Mouse (Mus musculus): ENCODE data around the gene Ofd1.

Gene Ofd1

DNA sequence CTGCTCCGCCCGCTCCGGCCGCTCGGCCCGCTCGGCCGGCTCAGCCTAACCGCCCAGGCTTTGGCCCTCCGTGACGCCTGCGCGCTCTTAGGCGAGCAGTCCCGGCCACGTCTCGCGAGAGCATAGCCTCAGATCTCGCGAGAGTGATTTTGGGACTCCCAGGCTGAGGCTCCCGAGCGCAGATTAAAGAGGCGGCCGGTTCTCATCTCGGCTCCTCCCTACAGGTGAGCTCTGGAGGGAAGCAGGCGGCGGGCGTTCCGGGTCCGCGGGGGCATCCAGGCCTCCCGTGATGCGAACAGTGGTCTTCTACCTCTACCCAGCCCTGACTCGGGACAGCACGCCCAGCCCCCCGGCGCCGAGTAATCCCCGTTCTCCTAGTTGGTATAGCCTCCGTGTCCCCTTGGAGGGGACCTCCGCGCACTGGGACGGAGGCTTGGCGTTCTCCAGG lies at the start of gene Ofd1:
TSS of gene Ofd1 (minus strand) at position 89 of the 448 bp plus-strand sequence.
- DNase-seq (ENCODE audit: low read depth in 1 of 2, low spot score in 2 of 2), result peak; percentile 50 to 67

GRCm38 (mm10) chrX:166479365-166479983 lies 39.0 kb upstream of the Ofd1 start, which contains the start of gene Rab9:
Gene Rab9 (minus strand): TSS chrX:166479867.
- DNase-seq (ENCODE audit: low read depth in 1 of 2, low spot score in 2 of 2), result peak; percentile 73 to 83

DNA sequence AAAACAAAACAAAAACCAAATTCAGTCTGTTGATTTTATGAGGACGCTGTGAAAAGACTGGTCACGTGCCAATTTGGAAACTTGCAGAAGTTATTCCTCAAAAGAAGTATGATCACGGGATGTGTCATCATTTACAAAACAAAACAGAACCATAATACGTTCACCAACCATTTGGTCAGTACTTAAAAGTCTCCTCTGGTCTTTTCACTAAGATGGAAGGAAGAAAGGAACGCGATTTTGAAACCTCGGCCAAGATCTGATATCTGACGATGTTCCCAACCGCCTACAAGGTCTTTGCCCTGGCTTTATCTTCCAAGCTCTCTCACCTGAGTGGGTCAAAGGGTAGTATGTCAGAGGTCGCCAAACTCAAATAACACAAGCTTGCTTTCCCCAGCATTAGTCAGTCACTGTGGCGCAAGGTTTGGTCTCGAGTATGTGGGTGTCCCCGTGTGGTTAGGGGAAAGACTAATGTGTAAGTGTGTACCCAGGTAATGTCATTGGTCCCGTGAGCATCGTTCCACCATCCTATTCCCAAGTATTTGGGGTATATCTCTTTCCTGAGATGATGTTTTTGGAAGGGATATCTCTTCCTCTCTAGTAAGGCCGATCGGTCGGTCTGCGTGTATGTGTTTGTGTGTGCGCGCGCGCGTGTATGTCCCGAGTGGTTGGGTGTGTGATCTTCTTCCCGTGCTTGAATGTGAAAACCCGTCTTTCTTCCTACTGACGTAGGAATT lies 38.3 kb upstream of the Ofd1 start:
- peak in 1 of 2 experiments; percentile 10 for DNase-seq (ENCODE audit: low read depth in 1 of 2, low spot score in 2 of 2)

- DNase-seq (ENCODE audit: low read depth in 1 of 2, low spot score in 2 of 2), result no peak
Measured at GRCm38 (mm10) chrX:166477393-166477792, 36.9 kb upstream of the Ofd1 start.

DNA sequence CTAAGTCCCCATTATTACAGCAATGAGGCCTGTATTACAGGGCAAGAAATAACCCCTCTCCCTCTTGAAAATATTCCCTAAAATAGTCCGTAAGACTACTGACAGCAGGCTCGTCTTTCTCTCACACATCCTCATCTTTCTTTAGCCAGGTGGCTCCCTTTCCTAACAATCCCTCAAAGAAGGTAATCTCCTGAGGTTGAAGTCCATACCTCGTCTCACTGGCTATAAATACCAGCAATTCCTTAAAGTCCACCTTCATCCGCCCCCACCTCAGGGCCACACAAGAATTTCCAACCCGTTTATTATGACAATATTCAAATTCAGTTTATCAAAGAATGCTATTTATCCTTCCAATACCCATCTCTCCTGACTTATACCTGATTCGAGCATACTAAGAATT lies 32.1 kb upstream of the Ofd1 start:
- no peak for DNase-seq (ENCODE audit: low read depth in 1 of 2, low spot score in 2 of 2)

DNA sequence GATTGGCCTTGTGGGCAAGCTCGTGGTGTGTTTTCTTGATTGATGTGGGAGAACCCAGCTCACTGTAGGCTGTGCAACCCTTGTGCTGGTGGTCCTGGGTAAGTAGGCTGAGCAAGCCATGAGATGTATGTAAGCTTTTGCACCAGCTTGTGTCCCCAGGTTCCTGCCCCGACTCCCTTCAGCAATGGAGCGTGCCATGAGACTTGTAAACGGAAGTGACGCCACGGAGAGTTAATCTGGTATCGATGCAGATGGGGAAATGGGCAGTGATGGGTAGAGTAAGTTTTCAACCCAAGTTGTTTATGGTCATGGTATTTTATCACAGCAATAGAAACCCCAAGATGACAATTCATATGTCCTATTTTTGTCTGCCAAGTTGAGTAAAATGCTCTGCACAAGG lies 27.8 kb upstream of the Ofd1 start:
- no peak for DNase-seq (ENCODE audit: low read depth in 1 of 2, low spot score in 2 of 2)

GRCm38 (mm10) chrX:166455525-166455924 lies 15.0 kb upstream of the Ofd1 start:
- no peak for DNase-seq (ENCODE audit: low read depth in 1 of 2, low spot score in 2 of 2)

DNA sequence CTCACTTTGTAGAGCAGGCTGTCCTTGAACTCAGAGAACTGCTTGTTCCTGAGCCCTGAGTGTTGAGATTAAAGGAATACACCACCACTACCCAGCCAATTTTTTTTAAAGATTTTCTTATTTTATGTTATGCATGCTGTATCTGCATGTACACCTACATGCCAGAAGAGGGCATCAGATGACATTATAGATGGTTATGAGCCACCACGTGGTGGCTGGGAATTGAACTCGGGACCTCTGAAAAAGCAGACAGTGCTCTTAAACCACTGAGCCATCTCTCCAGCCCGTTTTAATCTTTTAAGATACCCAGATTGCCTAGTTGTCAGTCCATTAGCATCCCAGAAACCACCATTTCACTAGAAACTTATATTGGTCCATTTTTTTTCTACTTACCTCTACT lies 13.8 kb upstream of the Ofd1 start:
- DNase-seq (ENCODE audit: low read depth in 1 of 2, low spot score in 2 of 2), result no peak

GRCm38 (mm10) chrX:166453532-166453931 lies 13.0 kb upstream of the Ofd1 start:
- DNase-seq (ENCODE audit: low read depth in 1 of 2, low spot score in 2 of 2), result no peak

DNA sequence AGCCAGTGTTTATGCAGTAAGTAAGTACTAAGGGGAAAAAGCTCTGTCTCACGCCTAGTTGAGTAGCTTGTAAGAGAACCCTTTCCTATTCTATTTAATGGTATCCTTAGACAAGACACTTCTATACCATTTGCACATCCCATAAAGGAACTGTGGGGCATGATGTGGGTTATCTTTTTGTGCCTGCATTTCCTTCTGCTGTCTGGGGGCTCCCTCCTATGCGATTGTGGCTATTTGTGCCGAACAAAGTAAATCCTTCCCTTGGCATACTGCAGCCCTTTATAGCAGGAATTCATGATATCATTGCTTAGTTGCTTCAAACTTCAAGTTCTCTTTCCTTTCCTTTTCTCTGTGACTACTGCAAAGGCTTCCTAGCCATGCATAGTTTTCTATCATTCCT lies 4.0 kb upstream of the Ofd1 start:
- no peak for DNase-seq (ENCODE audit: low read depth in 1 of 2, low spot score in 2 of 2)

GRCm38 (mm10) chrX:166440036-166440615 lies 378 bp downstream of the Ofd1 start, which contains the start of gene Trappc2:
Gene Trappc2 (plus strand): TSS chrX:166440574.
- no peak for DNase-seq (ENCODE audit: low read depth in 1 of 2, low spot score in 2 of 2)

DNA sequence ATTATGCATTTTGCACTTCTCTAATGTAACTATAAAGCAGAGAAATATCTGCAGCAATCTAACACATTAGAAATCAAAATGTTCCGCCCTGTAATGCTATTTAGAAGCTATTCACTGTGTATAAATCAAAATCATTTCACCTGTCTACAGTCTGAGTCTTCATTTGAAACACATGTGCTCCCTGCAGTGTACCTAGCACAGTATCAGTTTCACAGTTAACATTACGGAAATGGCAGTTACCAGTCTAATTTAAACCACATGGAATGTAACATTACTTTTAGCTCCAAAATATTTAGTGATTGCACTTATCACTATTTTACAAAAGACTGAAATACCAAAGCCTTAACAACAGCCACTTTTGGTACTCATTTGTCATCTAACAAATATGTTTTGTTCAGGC lies 5.7 kb downstream of the Ofd1 start:
- no peak for DNase-seq (ENCODE audit: low read depth in 1 of 2, low spot score in 2 of 2)

DNA sequence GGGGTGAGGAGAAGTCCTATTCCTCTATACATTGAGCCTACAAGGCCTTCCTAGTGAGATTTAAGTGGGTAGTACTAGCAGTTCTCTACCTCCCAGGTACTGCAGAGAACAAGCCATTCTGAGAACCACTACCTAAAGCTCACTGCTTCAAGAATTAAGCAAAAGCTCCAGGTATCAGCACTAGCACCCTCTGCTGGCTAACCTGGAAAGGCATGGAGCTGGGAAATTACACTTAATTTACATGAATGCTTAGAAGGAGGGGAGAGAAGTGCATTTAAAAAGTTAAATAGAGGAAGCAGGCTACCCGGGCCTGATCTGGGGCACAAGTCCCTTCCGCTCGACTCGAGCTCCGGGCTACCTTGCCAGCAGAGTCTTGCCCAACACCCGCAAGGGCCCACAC lies 24.3 kb downstream of the Ofd1 start:
- DNase-seq (ENCODE audit: low read depth in 1 of 2, low spot score in 2 of 2), result no peak

GRCm38 (mm10) chrX:166407865-166408264 lies 32.6 kb downstream of the Ofd1 start:
- no peak for DNase-seq (ENCODE audit: low read depth in 1 of 2, low spot score in 2 of 2)

DNA sequence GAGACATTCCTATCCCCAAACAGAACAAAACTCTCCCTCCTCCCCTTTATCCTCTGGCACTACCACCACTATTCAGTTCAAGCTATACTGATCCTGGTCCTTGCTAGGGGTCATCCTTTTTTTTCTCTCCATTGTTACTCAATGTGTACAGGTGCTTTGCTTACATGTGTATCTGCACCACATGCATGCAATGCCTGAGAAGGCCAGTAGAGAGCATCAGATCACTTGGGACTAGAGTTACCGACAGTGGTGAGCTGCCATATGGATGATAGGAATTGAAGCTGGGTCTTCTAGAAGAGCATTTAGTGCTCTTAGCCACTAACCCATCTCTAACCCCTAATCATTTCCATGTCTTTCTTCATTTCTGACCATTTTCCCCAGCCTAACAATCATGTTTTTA lies 46.8 kb downstream of the Ofd1 start:
- no peak for DNase-seq (ENCODE audit: low read depth in 1 of 2, low spot score in 2 of 2)

DNA sequence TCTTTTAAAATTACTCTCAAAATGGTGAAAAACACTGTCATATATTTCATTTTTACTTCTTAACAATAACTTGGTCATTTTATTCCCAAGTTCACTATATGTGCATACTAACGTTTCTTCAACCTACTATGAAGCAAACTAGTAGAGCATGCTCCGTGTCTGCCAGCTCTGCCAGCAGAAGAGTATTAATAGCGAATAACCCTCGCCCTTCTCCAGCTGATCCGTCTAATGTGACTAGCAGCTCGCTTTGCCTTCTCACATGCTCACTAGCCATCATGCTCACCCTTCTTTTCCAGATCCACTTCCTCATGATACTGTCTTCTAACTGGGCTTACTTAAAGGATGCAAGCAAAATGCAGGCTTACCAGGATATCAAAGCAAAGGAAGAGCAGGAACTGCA lies 53.8 kb downstream of the Ofd1 start:
- no peak for DNase-seq (ENCODE audit: low read depth in 1 of 2, low spot score in 2 of 2)

- DNase-seq (ENCODE audit: low read depth in 1 of 2, low spot score in 2 of 2), result no peak
Measured at GRCm38 (mm10) chrX:166384935-166385334, 55.6 kb downstream of the Ofd1 start.

GRCm38 (mm10) chrX:166383606-166384005 lies 56.9 kb downstream of the Ofd1 start:
- DNase-seq (ENCODE audit: low read depth in 1 of 2, low spot score in 2 of 2), result no peak

DNA sequence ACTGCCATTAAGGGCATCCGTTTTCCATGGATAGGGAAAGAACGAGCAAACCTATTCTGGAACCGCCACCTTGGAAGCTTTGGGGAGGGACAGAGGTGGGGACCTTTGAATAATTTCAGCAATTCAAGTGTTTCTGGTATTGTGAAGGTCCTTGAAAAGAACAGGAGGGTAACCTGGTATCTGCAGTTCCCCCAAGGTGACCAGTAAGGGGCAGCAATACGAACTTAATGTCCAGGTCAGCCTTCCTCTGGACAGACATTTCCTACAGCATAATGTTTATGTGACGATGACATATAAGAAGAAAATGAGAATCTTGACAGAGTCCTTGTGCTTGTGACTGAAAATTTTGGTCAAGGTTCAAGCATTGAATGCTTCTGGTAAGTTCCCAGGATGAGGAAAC lies 61.9 kb downstream of the Ofd1 start:
- DNase-seq (ENCODE audit: low read depth in 1 of 2, low spot score in 2 of 2), result no peak

- no peak for DNase-seq (ENCODE audit: low read depth in 1 of 2, low spot score in 2 of 2)
Measured at GRCm38 (mm10) chrX:166376681-166377328, 63.7 kb downstream of the Ofd1 start.

GRCm38 (mm10) chrX:166365458-166366213 lies 74.9 kb downstream of the Ofd1 start:
- no peak for DNase-seq (ENCODE audit: low read depth in 1 of 2, low spot score in 2 of 2)
